Mouse (Mus musculus) 416B (cell line): Measurements from ENCODE around the gene Hspa8.
"Not testable (repeated sequence)": the region's sequence is repeated elsewhere in the genome, so short reads cannot be mapped to it uniquely, and the experiment has no call there.

Experiments used
- DNase-seq: peaks from one replicate; pipeline ENCODE4 v3.0.0; 2011; ENCODE audit warnings: low read depth

The Hspa8 gene

DNA sequence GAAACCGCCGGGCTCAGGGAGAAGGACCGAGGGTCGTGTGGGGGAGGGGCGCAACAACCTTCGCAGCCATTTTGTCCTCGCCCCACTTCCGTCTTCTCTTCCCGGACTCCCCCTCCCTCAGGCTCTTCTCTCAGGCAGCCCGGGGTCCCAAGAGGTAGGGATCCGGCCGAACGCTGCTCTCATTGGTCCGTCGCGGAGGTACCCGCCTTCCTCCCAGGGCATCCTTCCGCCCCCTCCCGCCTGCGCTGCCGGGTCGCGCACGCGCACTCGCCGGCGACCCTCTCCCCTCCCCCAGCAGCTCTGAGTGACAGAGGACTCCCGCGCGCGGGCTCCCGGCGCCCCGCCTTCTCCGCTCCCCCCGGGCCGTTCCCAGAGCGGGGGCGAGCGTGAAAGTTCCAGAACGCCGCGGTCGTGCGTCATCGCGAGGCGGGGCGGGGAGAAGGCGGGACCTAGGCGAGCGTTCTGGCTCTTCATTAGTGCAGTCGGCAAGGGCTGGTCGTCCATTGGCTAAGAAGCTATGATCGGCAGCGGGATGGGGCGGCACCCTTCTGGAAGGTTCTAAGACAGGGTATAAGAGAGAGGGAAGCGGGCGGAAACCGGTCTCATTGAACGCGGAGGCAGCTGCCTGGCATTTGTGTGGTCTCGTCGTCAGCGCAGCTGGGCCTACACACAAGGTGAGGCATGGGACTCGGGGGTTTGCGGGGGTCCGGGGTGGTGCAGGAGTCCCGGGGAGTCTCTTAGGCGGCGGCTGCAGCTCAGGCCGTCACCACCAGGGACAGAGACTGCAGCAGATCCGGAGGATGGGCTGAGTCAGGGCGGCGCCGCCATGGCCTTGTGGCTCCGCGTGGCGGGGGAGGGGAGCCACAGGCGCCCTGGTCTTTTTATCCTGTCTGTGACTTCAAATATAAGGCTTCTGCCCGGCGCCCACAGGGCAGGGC lies at the start of gene Hspa8:
Gene Hspa8, plus strand, starts transcription at position 310 of the 938 bp plus-strand sequence.
- DNase-seq = peak; percentile 100

DNA sequence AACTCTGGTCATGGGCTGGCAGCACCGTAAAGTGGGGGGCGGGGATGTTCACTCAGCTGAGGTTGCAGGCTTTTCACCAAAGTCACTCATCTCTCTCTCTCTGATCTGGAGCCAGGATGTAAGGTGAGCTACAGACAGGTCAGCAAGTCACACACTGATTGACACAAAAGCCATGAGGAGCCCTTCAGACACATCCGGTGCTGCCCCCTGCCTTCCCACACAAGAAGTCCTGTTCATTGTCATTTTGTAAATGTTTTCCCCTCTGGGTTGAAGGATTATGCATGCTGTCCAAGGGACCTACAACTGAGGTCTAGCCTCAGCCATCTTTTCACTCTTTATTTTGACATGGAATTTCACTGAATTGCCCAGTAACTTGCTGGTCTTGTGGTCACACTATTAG lies 49.0 kb upstream of the Hspa8 start:
- no peak for DNase-seq

DNA sequence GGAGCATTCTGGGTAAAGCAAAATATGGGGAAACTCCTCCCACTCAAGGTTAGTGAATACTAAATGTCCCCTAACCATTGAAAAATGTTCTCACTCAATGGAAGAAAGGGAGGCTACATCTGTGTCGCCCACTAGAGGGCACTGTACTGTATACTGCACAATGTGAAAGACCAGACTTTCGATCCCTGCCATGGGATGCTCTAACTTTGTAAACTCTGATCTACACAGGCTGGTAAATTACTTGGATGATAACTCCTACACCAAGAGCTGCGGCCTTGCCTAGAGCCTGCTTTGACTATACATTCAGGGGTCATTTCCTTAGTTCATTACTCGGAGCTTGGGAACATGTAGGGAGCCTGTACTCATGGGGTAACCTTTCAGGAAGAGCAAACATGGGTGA lies 44.4 kb upstream of the Hspa8 start:
- peak; percentile 90 for DNase-seq

DNA sequence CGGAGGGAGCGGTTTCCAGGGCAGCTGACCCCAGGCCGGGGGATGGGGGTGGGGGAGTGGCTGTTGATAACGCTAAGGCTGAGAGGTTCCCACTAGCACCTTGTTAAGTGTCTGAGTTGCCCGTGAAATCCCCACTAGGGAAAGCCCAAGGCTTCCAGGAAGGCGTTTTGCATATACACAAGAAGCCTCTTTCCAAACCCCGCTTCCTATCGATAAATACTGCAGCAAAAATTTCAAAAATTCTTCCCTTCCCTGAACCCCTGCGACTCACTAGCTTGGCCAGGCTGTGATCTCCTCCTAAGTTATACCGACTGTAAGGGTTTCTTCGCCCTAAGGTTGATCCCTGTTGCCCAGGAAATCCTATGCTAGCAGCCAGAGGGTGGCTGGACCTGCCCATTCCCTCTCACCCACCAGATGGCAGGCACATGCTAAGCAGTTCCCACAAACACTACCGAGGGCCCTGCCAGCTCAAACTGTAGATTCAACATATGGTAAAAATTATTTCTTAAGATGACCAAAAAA lies 43.6 kb upstream of the Hspa8 start:
- DNase-seq = peak; percentile 82

DNA sequence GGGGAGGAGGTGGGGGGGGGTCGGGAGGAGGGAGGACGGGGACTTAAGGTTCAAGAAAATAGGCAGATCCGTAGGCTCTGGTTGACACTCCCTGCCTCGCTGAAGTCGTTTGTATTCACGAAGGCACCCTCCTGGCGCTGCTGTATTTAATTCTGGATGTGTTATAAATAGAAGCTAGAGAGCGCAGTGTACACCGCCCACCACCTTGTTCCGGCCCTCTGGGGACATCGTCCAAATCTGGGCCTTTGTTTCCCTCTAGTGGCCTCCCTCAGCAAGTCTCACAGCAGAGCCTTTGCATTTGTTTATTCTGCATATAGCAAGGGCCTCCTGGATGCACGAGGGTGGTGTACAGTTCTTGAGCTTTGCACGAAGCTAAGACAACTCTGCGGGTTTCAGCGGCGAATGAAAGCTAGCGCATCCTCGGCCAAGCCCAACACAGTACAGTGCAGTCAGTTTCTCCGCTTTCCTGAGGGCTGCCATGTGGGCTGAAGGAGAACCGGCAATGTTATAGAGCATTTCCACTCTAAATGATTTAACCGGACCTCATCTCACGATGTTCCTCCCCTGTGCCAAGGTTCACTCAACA lies 43.0 kb upstream of the Hspa8 start:
- peak; percentile 93 for DNase-seq

GRCm38 (mm10) chr9:40762354-40762753 lies 38.4 kb upstream of the Hspa8 start:
- DNase-seq = peak; percentile 38

- DNase-seq = peak; percentile 87
These were observed 35.8 kb upstream of the Hspa8 start for GRCm38 (mm10) chr9:40764887-40765580.

DNA sequence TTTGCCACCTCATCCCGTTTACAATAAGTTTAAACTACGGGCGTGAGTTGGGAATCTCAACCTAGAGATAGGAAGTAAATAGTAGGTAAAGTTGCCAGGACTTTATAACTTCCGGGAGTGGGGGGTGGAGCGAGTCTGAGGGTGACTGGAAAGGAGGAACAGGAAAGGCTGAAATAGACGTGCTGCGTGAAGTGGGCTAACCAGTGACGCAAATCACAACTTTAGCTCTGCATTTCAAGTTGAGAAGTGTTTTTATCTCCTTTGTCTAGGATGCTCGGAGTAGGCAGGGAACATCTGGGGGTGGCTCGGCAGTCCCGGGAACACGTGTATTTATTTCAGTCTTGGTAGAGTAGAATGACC lies 35.2 kb upstream of the Hspa8 start:
- peak; percentile 80 for DNase-seq

DNA sequence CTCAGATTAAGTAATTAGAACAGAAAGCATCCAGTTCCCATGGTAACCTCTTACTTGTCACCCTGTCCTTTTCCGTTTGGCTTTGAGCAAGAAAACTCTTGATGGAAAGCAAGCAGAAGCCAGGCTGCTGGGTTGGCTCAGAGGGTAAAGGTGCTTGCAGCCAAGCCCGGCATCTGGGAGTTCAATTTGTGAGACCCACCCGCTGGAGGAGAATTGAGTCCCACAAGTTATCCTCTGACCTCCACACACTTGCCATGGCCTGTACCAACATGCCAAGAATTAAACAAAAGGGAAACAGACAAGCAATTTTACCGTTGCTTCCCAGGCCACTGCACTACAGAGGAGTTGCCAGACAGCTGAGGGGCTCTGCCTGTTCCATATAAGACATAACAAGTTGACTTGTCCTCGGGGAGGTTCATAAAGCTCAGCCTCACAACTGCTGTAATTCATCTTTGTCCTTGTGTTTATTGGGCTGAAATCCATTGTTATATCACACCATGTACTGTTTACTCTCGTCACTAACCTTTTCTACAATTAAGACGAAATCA lies 34.7 kb upstream of the Hspa8 start:
- no peak for DNase-seq

DNA sequence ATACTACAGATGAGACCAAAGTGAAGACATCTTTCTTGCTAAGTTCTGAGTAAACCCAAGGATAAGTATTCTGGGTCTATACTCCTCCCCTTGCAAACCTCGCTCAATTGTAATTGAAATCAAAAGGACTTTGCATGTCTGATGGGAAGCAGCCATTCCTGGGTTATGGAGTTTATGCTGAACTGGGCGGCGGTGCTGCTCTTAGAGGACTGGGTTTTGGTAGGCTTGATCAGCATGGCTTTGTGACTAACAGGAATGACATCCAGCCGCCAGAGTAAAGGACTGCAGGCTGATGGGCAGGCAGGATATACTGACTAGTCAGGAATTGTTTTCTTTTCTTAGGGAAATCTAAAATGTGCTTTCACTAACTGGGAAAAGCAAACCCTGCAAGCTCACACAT lies 32.8 kb upstream of the Hspa8 start:
- no peak for DNase-seq

DNA sequence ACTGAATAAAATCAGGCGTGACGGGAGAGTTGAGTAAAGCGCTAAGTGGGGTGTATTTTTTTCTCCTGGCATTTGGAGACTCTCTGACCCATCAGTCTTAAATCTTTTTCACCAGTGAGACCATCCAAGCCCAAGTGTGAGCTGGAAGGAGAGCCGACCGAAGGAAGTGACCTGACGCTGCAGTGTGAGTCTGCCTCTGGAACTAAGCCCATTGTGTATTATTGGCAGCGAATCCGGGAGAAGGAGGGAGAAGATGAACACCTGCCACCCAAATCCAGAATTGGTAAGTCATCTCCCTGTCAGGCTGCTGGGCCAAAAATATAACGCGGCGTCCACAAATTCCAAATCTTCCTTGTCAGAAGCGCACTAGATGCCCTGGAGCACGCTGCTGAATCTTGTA lies 28.5 kb upstream of the Hspa8 start:
- DNase-seq = no peak

DNA sequence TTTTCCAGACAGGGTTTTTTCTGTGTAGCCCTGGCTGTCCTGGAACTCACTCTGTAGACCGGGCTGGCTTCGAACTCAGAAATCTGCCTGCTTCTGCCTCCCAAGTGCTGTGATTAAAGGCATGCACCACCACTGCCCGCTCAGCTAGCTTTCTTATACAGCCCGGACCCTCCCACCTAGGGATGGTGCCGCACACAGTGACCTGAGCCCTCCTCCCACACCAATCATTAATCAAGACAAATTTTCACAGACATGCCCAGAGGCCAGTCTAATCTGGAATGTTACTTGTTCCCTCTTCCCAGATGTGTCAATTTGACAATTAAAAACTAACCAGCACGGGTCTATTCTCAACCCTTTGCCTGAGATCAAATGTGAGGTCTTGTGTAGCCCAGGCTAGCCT lies 27.6 kb upstream of the Hspa8 start:
- not testable (repeated sequence) for DNase-seq

DNA sequence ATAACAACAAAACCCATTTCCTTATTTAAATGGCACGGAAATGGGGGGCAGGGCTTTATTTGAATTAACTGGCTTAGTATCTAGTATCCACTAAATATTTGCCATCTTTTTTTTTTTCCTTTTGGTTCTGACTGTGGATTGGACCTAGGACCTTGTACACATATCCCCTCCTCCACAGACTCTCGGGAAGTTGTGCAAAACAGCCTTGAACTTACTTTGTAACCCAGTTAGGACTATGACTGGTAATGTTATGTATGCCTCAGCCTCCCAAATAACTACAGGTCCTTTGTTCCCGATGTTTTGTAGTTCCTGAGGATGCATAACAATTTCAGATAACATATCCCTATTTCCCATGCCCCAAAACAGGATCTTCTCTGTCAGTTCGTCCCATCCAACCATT lies 26.9 kb upstream of the Hspa8 start:
- no peak for DNase-seq

DNA sequence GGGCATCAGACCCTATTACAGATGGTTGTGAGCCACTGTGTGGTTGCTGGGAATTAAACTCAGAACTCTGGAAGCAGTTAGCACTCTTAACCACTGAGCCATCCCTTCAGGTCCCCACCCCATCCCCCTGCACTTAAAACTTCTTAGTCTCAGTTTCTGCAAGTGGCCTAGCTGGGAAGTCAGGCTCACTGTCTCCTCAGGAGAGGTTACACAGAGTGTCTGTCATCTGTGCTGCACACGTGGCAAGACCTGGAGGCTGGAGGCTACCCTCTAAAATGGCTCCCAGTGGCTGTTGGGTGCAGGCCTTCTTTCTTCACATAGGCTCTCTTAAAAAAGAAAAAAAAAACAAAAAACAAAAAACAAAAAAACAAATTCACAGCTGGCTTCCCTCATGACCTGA lies 24.7 kb upstream of the Hspa8 start:
- no peak for DNase-seq

- DNase-seq = peak; percentile 98
These were observed 24.1 kb upstream of the Hspa8 start for GRCm38 (mm10) chr9:40776459-40777248.

GRCm38 (mm10) chr9:40780111-40780510 lies 20.7 kb upstream of the Hspa8 start:
- no peak for DNase-seq

- DNase-seq = peak; percentile 51
These were observed 19.7 kb upstream of the Hspa8 start for GRCm38 (mm10) chr9:40780892-40781725.

GRCm38 (mm10) chr9:40781726-40782581 lies 18.8 kb upstream of the Hspa8 start:
- DNase-seq = no peak

DNA sequence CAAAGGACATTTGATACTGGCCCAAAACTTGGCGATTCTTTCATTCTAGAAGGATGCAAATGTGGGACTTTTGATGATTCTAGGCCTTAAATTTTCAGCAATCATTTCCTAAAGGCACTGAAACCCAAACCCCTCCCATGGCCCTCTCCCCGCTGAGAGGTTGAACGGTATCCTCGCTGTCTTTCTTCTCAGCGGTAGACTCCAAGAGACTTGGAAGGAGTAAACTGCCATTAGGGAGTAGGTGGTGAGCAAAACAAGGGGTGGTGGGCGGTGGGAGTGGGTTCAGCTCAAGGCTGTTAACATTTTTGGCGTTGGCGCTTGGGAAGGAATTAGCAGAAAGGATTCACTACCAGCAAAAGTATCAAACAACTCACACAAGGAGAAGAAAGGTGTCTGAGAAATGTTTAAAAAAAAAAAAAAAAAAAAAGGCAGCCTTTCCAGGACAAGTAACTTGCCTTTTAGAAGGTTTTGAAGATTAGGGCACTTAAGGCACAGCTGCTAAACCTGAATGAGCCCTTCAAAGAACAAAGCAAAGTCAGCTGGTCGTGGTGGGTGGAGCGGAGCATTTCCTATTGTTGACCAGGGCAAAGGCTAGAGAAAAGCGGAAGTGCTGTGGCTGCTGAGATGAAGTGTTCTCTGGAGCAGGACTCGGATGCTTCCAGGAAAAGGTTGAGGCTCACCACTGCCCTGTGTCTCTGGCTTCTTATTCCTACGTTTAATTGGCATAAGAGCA lies 17.0 kb upstream of the Hspa8 start:
- DNase-seq = peak; percentile 89
